Mouse (Mus musculus): ENCODE measurements around the gene Ramp1. TPM values are rescaled to one million over a fixed set of nuclear protein-coding genes. Genes with fewer than 3 reads are reported as not detected.

Ramp1 gene
- 16.1 and 16.5 TPM in 2 replicates for polyA plus RNA-seq (2015; fragmentation: Nextera tagmentation; extraction: Ambion mirVana)

- Histone ChIP-seq H3K4me3 (ENCODE audit: low read depth, low read length) (peak within 1 kb of the TSS; percentile 45), H3K27ac (ENCODE audit: low read depth, low read length) (no peak within 1 kb of the TSS), H3K9ac (ENCODE audit: low read depth, low read length) (peak within 1 kb of the TSS; percentile 32), H3K4me2 (replicated peaks; ENCODE audit: low read depth) (peak within 1 kb of the TSS; percentile 77), H3K9me3 (ENCODE audit: control insufficient read depth) (no peaks in the 10 kb centered on the region), H3K36me3 (ENCODE audit: control insufficient read depth, insufficient read depth) (no peaks in the 10 kb centered on the region), H3K27me3 (replicated peaks; ENCODE audit: control insufficient read depth, insufficient read depth, low read length) (peaks cover 10% of the 10 kb centered on the region; the same call in 1 of the 2 replicates), H3K4me1 (replicated peaks; ENCODE audit: control insufficient read depth, insufficient read depth, low read length) (no peaks in the 10 kb centered on the region)
- peak; percentile 18; the same call in 1 of the 2 replicates for TF ChIP-seq CTCF (IDR thresholded peaks at IDR 0.05; ENCODE audit: low read depth)
- 4% methylated on average over 35 of the region's 37 CpGs for WGBS
- ATAC-seq: peak; percentile 47; the same call in 1 of the 2 replicates
These were observed at the start of gene Ramp1 for GRCm38 (mm10) chr1:91179533-91180173. TSS of gene Ramp1 (plus strand) at chr1:91179822.

- Histone ChIP-seq H3K9me3 (ENCODE audit: control insufficient read depth) (no peaks in the 10 kb centered on the region), H3K4me1 (replicated peaks; ENCODE audit: control insufficient read depth, insufficient read depth, low read length) (no peaks in the 10 kb centered on the region), H3K4me3 (ENCODE audit: low read depth, low read length) (no peak overlapping the region), H3K36me3 (ENCODE audit: control insufficient read depth, insufficient read depth) (no peaks in the 10 kb centered on the region), H3K27ac (ENCODE audit: low read depth, low read length) (no peak overlapping the region), H3K4me2 (replicated peaks; ENCODE audit: low read depth) (no peak overlapping the region), H3K9ac (ENCODE audit: low read depth, low read length) (no peak overlapping the region), H3K27me3 (replicated peaks; ENCODE audit: control insufficient read depth, insufficient read depth, low read length) (no peaks in the 10 kb centered on the region)
- 80% methylated on average over 2 of the region's 2 CpGs for WGBS
- TF ChIP-seq CTCF (IDR thresholded peaks at IDR 0.05; ENCODE audit: low read depth): no peak
- ATAC-seq: no peak
These were observed 42.6 kb upstream of the Ramp1 start for GRCm38 (mm10) chr1:91137036-91137435.

DNA sequence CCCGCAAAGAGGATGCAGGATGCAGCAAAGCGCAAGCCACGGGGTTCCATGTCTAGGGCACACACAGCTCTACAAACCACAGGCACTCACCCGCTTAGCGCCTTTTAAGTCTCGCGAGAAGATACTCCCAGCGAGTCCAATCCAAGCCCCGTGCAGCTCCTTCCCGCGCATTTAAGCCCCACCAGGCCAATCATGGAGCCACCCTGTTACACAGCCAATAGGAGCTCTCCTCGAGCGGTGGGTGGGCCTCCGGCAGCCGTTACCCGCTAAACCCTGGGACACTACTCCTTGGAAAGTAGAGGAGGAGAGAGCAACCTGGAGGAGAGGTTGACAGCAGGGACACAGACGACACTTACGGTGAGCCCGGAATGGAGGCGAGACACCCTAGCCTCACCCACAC is 34.8 kb upstream of the Ramp1 start, which contains the start of gene Rbm44:
Gene Rbm44 (plus strand): TSS at position 277 of the 400 bp plus-strand sequence.
- WGBS: 65% methylated on average over 20 of the region's 20 CpGs
- no peak; the same call in 1 of the 2 replicates for ATAC-seq
- Histone ChIP-seq H3K9ac (ENCODE audit: low read depth, low read length) (no peak within 1 kb of the TSS), H3K4me3 (ENCODE audit: low read depth, low read length) (no peak within 1 kb of the TSS), H3K9me3 (ENCODE audit: control insufficient read depth) (no peaks in the 10 kb centered on the region), H3K36me3 (ENCODE audit: control insufficient read depth, insufficient read depth) (no peaks in the 10 kb centered on the region), H3K27me3 (replicated peaks; ENCODE audit: control insufficient read depth, insufficient read depth, low read length) (no peaks in the 10 kb centered on the region), H3K27ac (ENCODE audit: low read depth, low read length) (no peak within 1 kb of the TSS), H3K4me1 (replicated peaks; ENCODE audit: control insufficient read depth, insufficient read depth, low read length) (no peaks in the 10 kb centered on the region), H3K4me2 (replicated peaks; ENCODE audit: low read depth) (no peak within 1 kb of the TSS)
- TF ChIP-seq CTCF (IDR thresholded peaks at IDR 0.05; ENCODE audit: low read depth): no peak

DNA sequence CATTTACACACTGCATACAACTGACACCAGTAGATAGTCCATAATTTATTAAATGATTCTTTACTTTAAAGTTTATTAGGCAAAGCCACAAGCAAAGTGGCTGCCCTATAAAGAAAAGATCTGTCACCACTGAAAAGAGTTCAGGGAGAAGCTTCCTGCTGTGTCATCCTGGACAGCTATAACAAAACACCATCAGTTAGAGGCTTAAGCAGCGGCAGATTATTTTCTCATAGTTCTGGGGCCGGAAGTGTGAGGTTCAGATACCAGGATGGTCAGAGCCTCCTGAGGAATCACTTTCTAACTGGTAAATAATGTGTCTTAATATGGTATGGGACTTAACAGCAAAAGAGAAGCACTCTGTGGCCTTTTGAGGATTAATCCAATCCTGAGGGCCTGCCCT is 28.1 kb upstream of the Ramp1 start:
- no peak overlapping the region for H3K4me3 ChIP-seq (ENCODE audit: low read depth, low read length)
- TF ChIP-seq CTCF (IDR thresholded peaks at IDR 0.05; ENCODE audit: low read depth): no peak
- H3K27ac ChIP-seq (ENCODE audit: low read depth, low read length): no peak overlapping the region
- H3K9me3 ChIP-seq (ENCODE audit: control insufficient read depth): no peaks in the 10 kb centered on the region
- ATAC-seq: no peak
- 73% methylated on average over 2 of the region's 2 CpGs for WGBS
- H3K9ac ChIP-seq (ENCODE audit: low read depth, low read length): no peak overlapping the region
- H3K36me3 ChIP-seq (ENCODE audit: control insufficient read depth, insufficient read depth): no peaks in the 10 kb centered on the region
- H3K27me3 ChIP-seq (replicated peaks; ENCODE audit: control insufficient read depth, insufficient read depth, low read length): no peaks in the 10 kb centered on the region
- no peak overlapping the region for H3K4me2 ChIP-seq (replicated peaks; ENCODE audit: low read depth)
- H3K4me1 ChIP-seq (replicated peaks; ENCODE audit: control insufficient read depth, insufficient read depth, low read length): no peaks in the 10 kb centered on the region

DNA sequence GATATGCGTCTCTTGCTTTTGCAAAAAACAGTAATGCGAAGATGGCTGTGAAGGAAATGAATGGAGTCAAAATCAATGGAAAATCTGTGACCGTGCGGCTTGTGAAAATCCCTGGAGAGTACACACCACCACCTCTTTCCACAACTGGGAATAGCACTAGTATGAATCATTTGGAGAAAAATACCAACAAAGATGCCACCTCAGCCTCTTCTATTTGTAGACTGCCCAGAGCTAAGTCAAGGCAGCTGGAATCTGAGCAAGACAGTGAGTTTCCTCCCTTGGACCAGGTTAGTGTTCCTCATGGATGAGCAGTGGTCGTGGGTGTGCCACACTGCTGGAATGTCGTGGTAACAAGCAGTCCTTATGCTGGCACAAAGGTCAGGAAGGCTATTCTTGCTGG is 12.8 kb upstream of the Ramp1 start:
- no peaks in the 10 kb centered on the region for H3K4me1 ChIP-seq (replicated peaks; ENCODE audit: control insufficient read depth, insufficient read depth, low read length)
- 72% methylated on average over 6 of the region's 6 CpGs for WGBS
- H3K4me2 ChIP-seq (replicated peaks; ENCODE audit: low read depth): no peak overlapping the region
- no peak for TF ChIP-seq CTCF (IDR thresholded peaks at IDR 0.05; ENCODE audit: low read depth)
- no peak overlapping the region for H3K4me3 ChIP-seq (ENCODE audit: low read depth, low read length)
- no peaks in the 10 kb centered on the region for H3K36me3 ChIP-seq (ENCODE audit: control insufficient read depth, insufficient read depth)
- ATAC-seq: no peak
- H3K9me3 ChIP-seq (ENCODE audit: control insufficient read depth): no peaks in the 10 kb centered on the region
- H3K27me3 ChIP-seq (replicated peaks; ENCODE audit: control insufficient read depth, insufficient read depth, low read length): no peaks in the 10 kb centered on the region
- no peak overlapping the region for H3K27ac ChIP-seq (ENCODE audit: low read depth, low read length)
- no peak overlapping the region for H3K9ac ChIP-seq (ENCODE audit: low read depth, low read length)

DNA sequence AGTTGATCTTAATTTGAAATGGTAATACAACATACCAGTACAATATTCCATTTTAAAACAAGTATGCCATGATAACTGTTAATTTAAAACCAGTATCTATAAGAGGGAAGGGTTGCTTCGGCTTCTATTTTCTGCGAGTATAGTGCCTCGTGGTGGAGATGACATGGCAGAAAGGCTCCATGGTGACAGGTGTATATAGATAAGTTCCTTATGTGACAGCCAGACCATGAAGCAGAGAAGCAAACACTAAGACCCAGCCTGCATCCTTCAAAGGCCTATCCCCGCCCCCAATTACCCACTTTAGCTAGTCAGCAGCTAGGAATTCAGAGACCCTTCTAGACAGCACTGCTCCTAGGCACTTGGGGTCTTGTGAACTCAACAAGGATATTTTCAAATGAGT is 10.5 kb upstream of the Ramp1 start:
- no peaks in the 10 kb centered on the region for H3K9me3 ChIP-seq (ENCODE audit: control insufficient read depth)
- H3K36me3 ChIP-seq (ENCODE audit: control insufficient read depth, insufficient read depth): no peaks in the 10 kb centered on the region
- no peak overlapping the region for H3K4me2 ChIP-seq (replicated peaks; ENCODE audit: low read depth)
- TF ChIP-seq CTCF (IDR thresholded peaks at IDR 0.05; ENCODE audit: low read depth): no peak
- H3K4me3 ChIP-seq (ENCODE audit: low read depth, low read length): no peak overlapping the region
- no peaks in the 10 kb centered on the region for H3K4me1 ChIP-seq (replicated peaks; ENCODE audit: control insufficient read depth, insufficient read depth, low read length)
- WGBS: 79% methylated on average over 4 of the region's 4 CpGs
- H3K9ac ChIP-seq (ENCODE audit: low read depth, low read length): no peak overlapping the region
- ATAC-seq: no peak
- no peak overlapping the region for H3K27ac ChIP-seq (ENCODE audit: low read depth, low read length)
- H3K27me3 ChIP-seq (replicated peaks; ENCODE audit: control insufficient read depth, insufficient read depth, low read length): no peaks in the 10 kb centered on the region

Data from intestine, postnatal 0 days (tissue).